Mouse (Mus musculus): ENCODE results near the gene Tsen54.

DNA sequence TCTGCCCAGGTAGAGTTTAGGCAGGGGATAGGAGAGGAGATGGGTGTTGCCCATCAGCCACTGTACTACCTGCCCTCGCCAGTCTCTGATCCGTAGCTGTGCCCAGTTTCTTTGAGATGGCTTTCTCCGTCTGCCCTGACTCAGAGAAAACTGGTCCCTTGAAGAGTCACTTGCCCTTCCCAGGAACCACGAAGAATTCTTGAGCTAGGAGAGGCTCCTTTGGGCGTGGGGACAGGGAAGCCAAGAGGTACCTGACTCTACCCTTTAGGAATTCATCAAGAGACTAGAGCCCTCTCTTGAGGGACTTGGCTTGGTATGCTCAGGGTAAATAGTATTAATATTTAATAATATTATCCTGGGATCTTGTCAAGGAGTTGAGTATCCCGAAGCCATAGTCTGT, 13.1 kb downstream of the Tsen54 start:
- no peak for TF ChIP-seq CTCF (conservative IDR thresholded peaks at IDR 0.05; ENCODE audit: insufficient read depth, insufficient read length, low read depth, low read length)
- TF ChIP-seq POLR2A (IDR thresholded peaks at IDR 0.05; ENCODE audit: low read depth, low read length): no peak
